Mouse (Mus musculus) E14TG2a.4 (cell line): ENCODE data around the gene Clock.

Source experiments
- CTCF ChIP-seq: conservative IDR thresholded peaks from 2 replicates; pipeline ENCODE4 v1.5.1; 2014; ENCODE audit warnings: low read length
- NANOG ChIP-seq: IDR thresholded peaks from 2 replicates; pipeline ENCODE4 v1.6.1; 2014; ENCODE audit warnings: borderline replicate concordance, low read length, mixed read lengths
- POU5F1 ChIP-seq: IDR thresholded peaks from 2 replicates; pipeline ENCODE4 v1.6.1; 2014; ENCODE audit warnings: low read length, borderline replicate concordance

- TF ChIP-seq CTCF = no peak
- TF ChIP-seq NANOG = no peak
- no peak for TF ChIP-seq POU5F1
Measured at GRCm38 (mm10) chr5:76161491-76161890, 143.1 kb downstream of the Clock start.
